Mouse (Mus musculus): ENCODE data around the gene Mars.

DNA sequence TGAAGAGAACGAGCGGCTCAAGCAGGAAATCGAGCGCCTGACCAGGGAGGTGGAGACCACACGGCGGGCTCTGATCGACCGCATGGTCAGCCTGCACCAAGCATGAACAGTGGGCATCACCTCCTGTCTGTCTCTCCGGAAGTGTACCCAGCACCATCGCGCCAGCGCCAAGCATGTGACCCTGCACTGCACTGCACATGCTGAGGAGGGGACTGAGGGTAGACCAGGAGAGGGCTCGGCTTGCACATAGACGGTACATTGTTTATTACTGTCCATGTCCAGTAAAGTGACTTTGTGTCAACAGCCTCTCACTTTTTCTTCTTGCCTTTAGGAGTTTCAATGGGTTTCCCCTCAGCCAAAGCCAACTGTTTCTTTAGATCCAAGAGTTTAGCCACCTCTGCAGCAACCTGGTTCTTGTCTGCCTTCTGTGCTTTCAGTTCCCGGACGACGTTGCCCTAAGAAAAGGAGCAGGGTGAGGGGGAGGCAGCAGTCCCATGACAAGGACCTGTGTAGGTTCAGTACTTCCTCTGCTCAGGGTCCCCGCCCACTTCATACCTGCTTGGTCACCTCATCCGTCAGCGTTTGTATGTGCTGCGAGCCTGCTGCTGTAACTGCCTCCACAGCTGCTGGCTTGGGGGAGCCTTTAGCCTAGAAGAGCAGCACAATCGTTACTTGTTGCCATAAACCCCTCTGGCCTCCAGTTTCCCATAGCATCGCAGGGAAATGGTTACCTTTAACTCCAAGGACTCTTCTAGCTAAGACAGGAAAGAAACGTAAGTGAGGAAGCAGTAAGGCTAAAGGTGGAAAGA lies 15.4 kb downstream of the Mars start:
- TF ChIP-seq POLR2A (IDR thresholded peaks at IDR 0.05; ENCODE audit: extremely low read depth, insufficient read depth, low read length) (no peak), CTCF (IDR thresholded peaks at IDR 0.05; ENCODE audit: low read depth, low read length) (no peak)
